Mouse (Mus musculus): ENCODE measurements around the gene Lrrc27. TPM values are rescaled to one million over a fixed set of nuclear protein-coding genes. Genes with fewer than 3 reads are reported as not detected.
A peak's percentile ranks its signal among the peaks of the same experiment; 100 is the strongest.

Gene Lrrc27
- total RNA-seq, 1 experiment, result 8.2 TPM

DNA sequence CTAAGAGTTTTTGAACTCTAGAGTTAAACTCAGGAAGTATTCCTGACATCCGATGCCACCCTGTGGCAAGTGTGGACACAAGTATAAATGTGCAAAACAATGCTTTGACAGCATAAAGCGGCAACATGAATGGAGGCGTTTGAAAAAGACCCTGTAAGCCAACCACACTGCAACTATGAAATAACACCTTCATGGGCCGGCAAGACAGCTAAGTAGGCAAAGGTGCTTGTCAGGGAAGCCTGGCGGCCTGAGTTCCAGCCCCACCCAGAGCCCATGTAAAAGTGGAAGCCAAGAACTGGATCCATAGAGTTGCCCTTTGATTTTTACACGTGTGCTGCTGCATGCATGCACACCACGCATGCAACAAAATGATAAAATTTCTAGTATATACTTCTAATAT lies 4.3 kb downstream of the Lrrc27 start:
- TF ChIP-seq CHD2 (IDR thresholded peaks at IDR 0.05; ENCODE audit: low read depth, low read length), result no peak
- no peak for TF ChIP-seq MAFK (IDR thresholded peaks at IDR 0.05; ENCODE audit: insufficient read depth, low read depth, low read length)
- TF ChIP-seq ZC3H11A (IDR thresholded peaks at IDR 0.05; ENCODE audit: borderline replicate concordance, low read depth, low read length), result no peak
- TF ChIP-seq HCFC1 (IDR thresholded peaks at IDR 0.05; ENCODE audit: borderline replicate concordance, insufficient read depth, low read length), result no peak
- TF ChIP-seq ZNF384 (IDR thresholded peaks at IDR 0.05; ENCODE audit: low read depth, low read length), result no peak
- no peak overlapping the region for H3K9ac ChIP-seq (ENCODE audit: insufficient read depth, low read depth, low read length, poor library complexity, severe bottlenecking)
- no peaks in the 10 kb centered on the region for H3K36me3 ChIP-seq (ENCODE audit: control insufficient read depth, insufficient read depth, low read length, poor library complexity, severe bottlenecking)
- H3K4me1 ChIP-seq (ENCODE audit: control insufficient read depth in 2 of 2, insufficient read depth in 2 of 2, low read length in 2 of 2, poor library complexity in 1 of 2), result peaks cover 0 to 4% of the 10 kb centered on the region in 2 experiments; a peak in 1 of 4 replicates
- in situ Hi-C loops (cut with MboI; ENCODE audit: low sequenced_read_pairs in 2 of 2, unreplicated experiment in 2 of 2), result no loop called here
- H3K9me3 ChIP-seq (ENCODE audit: control insufficient read depth, insufficient read depth, low read depth, low read length), result no peaks in the 10 kb centered on the region
- H3K27ac ChIP-seq (ENCODE audit: insufficient read depth, low read depth, low read length, poor library complexity, severe bottlenecking), result no peak overlapping the region
- no peak overlapping the region for H3K4me3 ChIP-seq (ENCODE audit: insufficient read depth in 1 of 2, low read depth in 1 of 2, low read length in 2 of 2, poor library complexity in 1 of 2, severe bottlenecking in 1 of 2)
- no peak for DNase-seq (ENCODE audit: low read depth, low spot score)

DNA sequence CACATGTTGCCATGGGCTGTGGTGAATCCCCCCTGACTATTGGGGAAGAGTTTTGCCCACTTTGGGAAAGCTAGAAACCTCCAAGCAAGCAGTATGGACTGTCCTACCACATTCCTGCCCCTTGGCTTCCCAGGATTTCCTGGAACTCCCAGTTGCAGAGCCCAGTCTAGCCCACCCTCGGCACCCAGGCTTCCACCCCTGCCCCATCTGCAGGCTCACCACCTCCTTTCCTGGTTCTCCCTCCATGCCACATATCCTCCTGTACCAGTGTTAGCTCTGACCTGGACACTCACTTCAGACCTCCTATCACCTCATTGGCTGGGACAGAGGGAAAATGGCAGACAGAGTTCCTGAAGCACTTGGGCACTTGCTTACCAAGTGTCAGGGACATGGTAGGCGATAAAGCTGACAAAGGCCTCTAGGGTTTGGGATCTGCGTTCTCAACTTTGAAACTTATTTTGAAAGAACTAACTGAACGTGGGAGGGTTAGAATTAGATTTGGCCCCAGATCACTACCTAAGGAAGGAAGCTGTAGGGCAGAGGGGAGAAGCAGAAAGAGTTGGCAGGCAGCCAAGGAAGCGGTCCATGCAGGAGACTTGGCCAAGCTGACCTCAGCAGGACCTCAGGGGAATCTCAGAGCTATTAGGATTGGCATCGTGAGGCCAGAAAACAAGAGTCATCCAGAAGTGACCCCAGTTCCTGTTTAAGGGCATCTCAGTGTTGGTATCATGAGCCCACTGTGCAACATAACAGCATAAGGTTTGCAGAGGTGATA lies 6.0 kb downstream of the Lrrc27 start:
- DNase-seq (ENCODE audit: low read depth, low spot score), result no peak
- H3K4me1 ChIP-seq (ENCODE audit: control insufficient read depth in 2 of 2, insufficient read depth in 2 of 2, low read length in 2 of 2, poor library complexity in 1 of 2), result peaks cover 0 to 4% of the 10 kb centered on the region in 2 experiments; a peak in 1 of 4 replicates
- H3K27ac ChIP-seq (ENCODE audit: insufficient read depth, low read depth, low read length, poor library complexity, severe bottlenecking), result no peak overlapping the region
- no peaks in the 10 kb centered on the region for H3K36me3 ChIP-seq (ENCODE audit: control insufficient read depth, insufficient read depth, low read length, poor library complexity, severe bottlenecking)
- TF ChIP-seq HCFC1 (IDR thresholded peaks at IDR 0.05; ENCODE audit: borderline replicate concordance, insufficient read depth, low read length), result no peak
- no peak for TF ChIP-seq CHD2 (IDR thresholded peaks at IDR 0.05; ENCODE audit: low read depth, low read length)
- TF ChIP-seq ZC3H11A (IDR thresholded peaks at IDR 0.05; ENCODE audit: borderline replicate concordance, low read depth, low read length), result no peak
- no peak for TF ChIP-seq MAFK (IDR thresholded peaks at IDR 0.05; ENCODE audit: insufficient read depth, low read depth, low read length)
- TF ChIP-seq ZNF384 (IDR thresholded peaks at IDR 0.05; ENCODE audit: low read depth, low read length), result no peak
- H3K9me3 ChIP-seq (ENCODE audit: control insufficient read depth, insufficient read depth, low read depth, low read length), result no peaks in the 10 kb centered on the region
- H3K9ac ChIP-seq (ENCODE audit: insufficient read depth, low read depth, low read length, poor library complexity, severe bottlenecking), result no peak overlapping the region
- no peak overlapping the region for H3K4me3 ChIP-seq (ENCODE audit: insufficient read depth in 1 of 2, low read depth in 1 of 2, low read length in 2 of 2, poor library complexity in 1 of 2, severe bottlenecking in 1 of 2)
- in situ Hi-C loops (cut with MboI; ENCODE audit: low sequenced_read_pairs in 2 of 2, unreplicated experiment in 2 of 2), result no loop called here

GRCm38 (mm10) chr7:139219486-139219885 lies 6.7 kb downstream of the Lrrc27 start:
- no peak for DNase-seq (ENCODE audit: low read depth, low spot score)
- Histone ChIP-seq H3K36me3 (ENCODE audit: control insufficient read depth, insufficient read depth, low read length, poor library complexity, severe bottlenecking) (no peaks in the 10 kb centered on the region), H3K4me3 (ENCODE audit: insufficient read depth in 1 of 2, low read depth in 1 of 2, low read length in 2 of 2, poor library complexity in 1 of 2, severe bottlenecking in 1 of 2) (no peak overlapping the region), H3K27ac (ENCODE audit: insufficient read depth, low read depth, low read length, poor library complexity, severe bottlenecking) (no peak overlapping the region), H3K9ac (ENCODE audit: insufficient read depth, low read depth, low read length, poor library complexity, severe bottlenecking) (no peak overlapping the region), H3K4me1 (ENCODE audit: control insufficient read depth in 2 of 2, insufficient read depth in 2 of 2, low read length in 2 of 2, poor library complexity in 1 of 2) (peaks cover 0 to 4% of the 10 kb centered on the region in 2 experiments; a peak in 1 of 4 replicates), H3K9me3 (ENCODE audit: control insufficient read depth, insufficient read depth, low read depth, low read length) (no peaks in the 10 kb centered on the region)
- TF ChIP-seq CHD2 (IDR thresholded peaks at IDR 0.05; ENCODE audit: low read depth, low read length) (no peak), ZC3H11A (IDR thresholded peaks at IDR 0.05; ENCODE audit: borderline replicate concordance, low read depth, low read length) (no peak), HCFC1 (IDR thresholded peaks at IDR 0.05; ENCODE audit: borderline replicate concordance, insufficient read depth, low read length) (no peak), ZNF384 (IDR thresholded peaks at IDR 0.05; ENCODE audit: low read depth, low read length) (no peak), MAFK (IDR thresholded peaks at IDR 0.05; ENCODE audit: insufficient read depth, low read depth, low read length) (no peak)
- in situ Hi-C loops (cut with MboI; ENCODE audit: low sequenced_read_pairs in 2 of 2, unreplicated experiment in 2 of 2), result no loop called here

GRCm38 (mm10) chr7:139220303-139220702 lies 7.5 kb downstream of the Lrrc27 start:
- no peak overlapping the region for H3K27ac ChIP-seq (ENCODE audit: insufficient read depth, low read depth, low read length, poor library complexity, severe bottlenecking)
- H3K9ac ChIP-seq (ENCODE audit: insufficient read depth, low read depth, low read length, poor library complexity, severe bottlenecking), result no peak overlapping the region
- DNase-seq (ENCODE audit: low read depth, low spot score), result peak; percentile 27
- no peaks in the 10 kb centered on the region for H3K36me3 ChIP-seq (ENCODE audit: control insufficient read depth, insufficient read depth, low read length, poor library complexity, severe bottlenecking)
- no peak overlapping the region for H3K4me3 ChIP-seq (ENCODE audit: insufficient read depth in 1 of 2, low read depth in 1 of 2, low read length in 2 of 2, poor library complexity in 1 of 2, severe bottlenecking in 1 of 2)
- TF ChIP-seq ZC3H11A (IDR thresholded peaks at IDR 0.05; ENCODE audit: borderline replicate concordance, low read depth, low read length) (no peak), ZNF384 (IDR thresholded peaks at IDR 0.05; ENCODE audit: low read depth, low read length) (no peak), CHD2 (IDR thresholded peaks at IDR 0.05; ENCODE audit: low read depth, low read length) (no peak), MAFK (IDR thresholded peaks at IDR 0.05; ENCODE audit: insufficient read depth, low read depth, low read length) (no peak), HCFC1 (IDR thresholded peaks at IDR 0.05; ENCODE audit: borderline replicate concordance, insufficient read depth, low read length) (no peak)
- in situ Hi-C loops (cut with MboI; ENCODE audit: low sequenced_read_pairs in 2 of 2, unreplicated experiment in 2 of 2), result no loop called here
- no peaks in the 10 kb centered on the region for H3K9me3 ChIP-seq (ENCODE audit: control insufficient read depth, insufficient read depth, low read depth, low read length)
- peaks cover 0 to 4% of the 10 kb centered on the region in 2 experiments; a peak in 1 of 4 replicates for H3K4me1 ChIP-seq (ENCODE audit: control insufficient read depth in 2 of 2, insufficient read depth in 2 of 2, low read length in 2 of 2, poor library complexity in 1 of 2)
